Mouse (Mus musculus) embryonic stem cell, embryonic (primary cell): Measurements from ENCODE around the gene Slc16a3.

Experiments
- CTCF ChIA-PET, 4 experiments: fragments of 300-600 bp in 2 of 4; fragments of 350-600 bp in 2 of 4; sonication (Branson Sonifier 250); formaldehyde crosslinking; loops; one replicate each; lab custom pipeline; 2022; ENCODE audit warnings: inconsistent platforms in 2 of 4; lab: Charles Lee
- POLR2A ChIA-PET, 4 experiments: fragments of 300-600 bp in 2 of 4; fragments of 350-600 bp in 2 of 4; sonication (Branson Sonifier 250); formaldehyde crosslinking; loops; one replicate each; lab custom pipeline; 2022; ENCODE audit warnings: antibody characterized with exemption in 4 of 4, inconsistent platforms in 1 of 4; lab: Charles Lee

Slc16a3 gene

GRCm38 (mm10) chr11:120948328-120948727, at the start of gene Slc16a3:
Gene Slc16a3, plus strand, starts transcription at chr11:120948480.
- POLR2A ChIA-PET, result interaction anchor here in 3 of 4 experiments (0.6 to 5.9 kb wide), 8 partner anchors 14 to 305 kb away, joined by 3 to 63 read pairs (median 4); partner anchors contain the start of genes Ccdc57 (in 1 of the 3) and Pycr1 (in 1 of the 3)
- CTCF ChIA-PET, result interaction anchor here in 2 of 4 experiments (0.6 to 1.4 kb wide), 2 partner anchors 84 to 172 kb away, joined by 3 read pairs; no protein-coding TSS in a partner anchor

- CTCF ChIA-PET, result interaction anchor here (0.7 to 1.8 kb wide), 5 partner anchors 12 to 153 kb away, joined by 3 to 6 read pairs (median 4); no protein-coding TSS in a partner anchor
- POLR2A ChIA-PET, result interaction anchor here in 3 of 4 experiments (0.7 to 5.9 kb wide), 11 partner anchors 13 to 229 kb away, joined by 3 to 47 read pairs (median 4); partner anchors contain the start of gene Fasn (in 2 of the 3)
Observed at GRCm38 (mm10) chr11:120900276-120901244, 47.7 kb upstream of the Slc16a3 start.

GRCm38 (mm10) chr11:120901729-120902486, 46.4 kb upstream of the Slc16a3 start:
- ChIA-PET CTCF (interaction anchor here (0.6 to 3.5 kb wide), 37 partner anchors 8 to 300 kb away, joined by 3 to 27 read pairs (median 3); partner anchors contain the start of gene Rac3 (in 1 of the 4)), POLR2A (interaction anchor here in 3 of 4 experiments (0.6 to 5.9 kb wide), 64 partner anchors 8 to 467 kb away, joined by 3 to 49 read pairs (median 4); partner anchors contain the start of genes Fasn (in 3 of the 3), Hexdc (in 2 of the 3), Tex19.1 (in 2 of the 3) and Cenpx (in 1 of the 3))

GRCm38 (mm10) chr11:120902487-120903142, 45.7 kb upstream of the Slc16a3 start:
- CTCF ChIA-PET, result interaction anchor here (0.6 to 3.5 kb wide), 38 partner anchors 9 to 431 kb away, joined by 3 to 27 read pairs (median 4); partner anchors contain the start of gene Rac3 (in 1 of the 4)
- POLR2A ChIA-PET, result interaction anchor here in 3 of 4 experiments (0.6 to 5.9 kb wide), 65 partner anchors 9 to 324 kb away, joined by 3 to 49 read pairs (median 5); partner anchors contain the start of genes Fasn (in 3 of the 3), Hexdc (in 2 of the 3), Tex19.1 (in 2 of the 3) and Ccdc57 (in 1 of the 3)

- ChIA-PET CTCF (interaction anchor here (0.5 to 3.5 kb wide), 27 partner anchors 9 to 430 kb away, joined by 3 to 27 read pairs (median 4); partner anchors contain the start of gene Rac3 (in 1 of the 4)), POLR2A (interaction anchor here in 3 of 4 experiments (0.6 to 5.9 kb wide), 52 partner anchors 9 to 301 kb away, joined by 3 to 49 read pairs (median 4); partner anchors contain the start of genes Fasn (in 3 of the 3), Tex19.1 (in 2 of the 3), Ccdc57 (in 1 of the 3) and Cenpx (in 1 of the 3))
Observed at GRCm38 (mm10) chr11:120903159-120903850, 45.0 kb upstream of the Slc16a3 start.

GRCm38 (mm10) chr11:120904561-120904960, 43.7 kb upstream of the Slc16a3 start:
- POLR2A ChIA-PET, result interaction anchor here in 2 of 4 experiments (0.9 to 5.9 kb wide), 4 partner anchors 51 to 261 kb away, joined by 3 to 25 read pairs (median 10); partner anchors contain the start of genes Fasn (in 1 of the 2) and Pycr1 (in 1 of the 2)

GRCm38 (mm10) chr11:120905430-120905873, 42.8 kb upstream of the Slc16a3 start:
- POLR2A ChIA-PET, result interaction anchor here in 2 of 4 experiments (0.6 to 5.9 kb wide), 9 partner anchors 11 to 106 kb away, joined by 3 to 25 read pairs (median 4); partner anchors contain the start of genes Ccdc57 (in 1 of the 2) and Fasn (in 1 of the 2)
- CTCF ChIA-PET, result interaction anchor here (0.5 to 2.4 kb wide), 38 partner anchors 9 to 1099 kb away, joined by 3 to 20 read pairs (median 4); partner anchors contain the start of genes Ccdc57 (in 2 of the 4), Rac3 (in 1 of the 4) and Tex19.1 (in 1 of the 4)

More at GRCm38 (mm10) chr11:120904561-120904960, 43.7 kb upstream of the Slc16a3 start:
- CTCF ChIA-PET, result interaction anchor here in 2 of 4 experiments (0.6 to 3.5 kb wide), 5 partner anchors 70 to 183 kb away, joined by 3 to 20 read pairs (median 10); partner anchors contain the start of gene Rac3 (in 1 of the 2)

GRCm38 (mm10) chr11:120913796-120914195, 34.5 kb upstream of the Slc16a3 start:
- ChIA-PET CTCF (interaction anchor here in 2 of 4 experiments (0.5 to 2.0 kb wide), 4 partner anchors 8 to 406 kb away, joined by 3 to 9 read pairs (median 3); no protein-coding TSS in a partner anchor), POLR2A (interaction anchor here in 1 of 4 experiments (1.1 kb wide), 1 partner anchor 13 kb away, joined by 4 read pairs; no protein-coding TSS in a partner anchor)

GRCm38 (mm10) chr11:120916477-120916876, 31.8 kb upstream of the Slc16a3 start:
- ChIA-PET POLR2A (interaction anchor here in 2 of 4 experiments (1.0 to 2.4 kb wide), 4 partner anchors 9 to 16 kb away, joined by 3 to 6 read pairs (median 4); partner anchors contain the start of gene Ccdc57 (in 1 of the 2)), CTCF (interaction anchor here in 1 of 4 experiments (0.6 to 1.4 kb wide), 4 partner anchors 11 to 288 kb away, joined by 3 read pairs; partner anchors contain the start of genes Hexdc and Ogfod3)

- ChIA-PET CTCF (interaction anchor here in 1 of 4 experiments (0.7 kb wide), 1 partner anchor 40 kb away, joined by 6 read pairs; no protein-coding TSS in a partner anchor), POLR2A (interaction anchor here in 2 of 4 experiments (0.7 to 2.4 kb wide), 2 partner anchors 13 to 15 kb away, joined by 4 to 6 read pairs; no protein-coding TSS in a partner anchor)
Observed at GRCm38 (mm10) chr11:120917756-120918155, 30.5 kb upstream of the Slc16a3 start.

- POLR2A ChIA-PET, result interaction anchor here in 2 of 4 experiments (1.2 to 3.2 kb wide), 3 partner anchors 10 to 71 kb away, joined by 3 to 14 read pairs (median 4); partner anchors contain the start of gene Ccdc57 (in 1 of the 2)
Observed at GRCm38 (mm10) chr11:120922528-120922927, 25.8 kb upstream of the Slc16a3 start.

GRCm38 (mm10) chr11:120928468-120928867, 19.8 kb upstream of the Slc16a3 start:
- CTCF ChIA-PET, result interaction anchor here in 1 of 4 experiments (1.0 kb wide), 1 partner anchor 152 kb away, joined by 3 read pairs; no protein-coding TSS in a partner anchor
- POLR2A ChIA-PET, result interaction anchor here in 2 of 4 experiments (1.2 to 1.3 kb wide), 3 partner anchors 22 to 26 kb away, joined by 3 to 4 read pairs (median 3); no protein-coding TSS in a partner anchor

More at GRCm38 (mm10) chr11:120922528-120922927, 25.8 kb upstream of the Slc16a3 start:
- CTCF ChIA-PET, result no interaction called here

GRCm38 (mm10) chr11:120931479-120931878, 16.8 kb upstream of the Slc16a3 start:
- CTCF ChIA-PET, result interaction anchor here in 1 of 4 experiments (1.8 kb wide), 1 partner anchor 109 kb away, joined by 6 read pairs; no protein-coding TSS in a partner anchor
- POLR2A ChIA-PET, result interaction anchor here in 3 of 4 experiments (1.2 to 2.3 kb wide), 9 partner anchors 10 to 59 kb away, joined by 3 to 20 read pairs (median 6); partner anchors contain the start of gene Csnk1d (in 1 of the 3)
